Mouse (Mus musculus) CD4-positive, CD25-positive, alpha-beta regulatory T cell, adult 4 months (primary cell): ENCODE data around the gene Ssr1. TPM values are rescaled to one million over a fixed set of nuclear protein-coding genes. Genes with fewer than 3 reads are reported as not detected.

Experiments used
- ATAC-seq: one replicate; pipeline ENCODE4 v1.8.0; 2017
- polyA plus RNA-seq, 2 experiments: library from polyadenylated mRNA; unstranded; fragments of 100-300 nt; shearing (Covaris generic); gene quantifications; one replicate each; pipeline ENCODE4 v1.2.1; 2017

Gene Ssr1
- polyA plus RNA-seq, 2 experiments from 2014 or later = 103 to 115 TPM

DNA sequence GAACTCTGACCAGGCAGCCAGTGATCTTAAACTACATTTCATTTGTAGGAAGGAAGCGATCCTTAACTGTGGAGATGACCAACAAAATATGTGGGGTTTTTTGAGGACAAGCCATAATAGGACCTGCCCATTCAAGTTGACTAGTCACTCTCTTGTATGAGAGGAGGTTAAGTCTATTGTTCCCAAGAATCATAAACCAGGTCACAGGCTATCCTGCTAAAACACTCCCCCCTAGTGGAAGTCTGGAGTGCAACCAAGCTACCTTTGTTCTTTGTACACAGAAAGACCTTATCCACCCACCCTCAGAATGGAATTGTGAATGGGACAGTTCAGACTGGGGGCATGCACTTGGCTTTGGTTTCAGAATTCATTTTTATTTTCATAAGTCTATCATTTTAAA is 49.7 kb downstream of the Ssr1 start:
- ATAC-seq = peak; percentile 49

DNA sequence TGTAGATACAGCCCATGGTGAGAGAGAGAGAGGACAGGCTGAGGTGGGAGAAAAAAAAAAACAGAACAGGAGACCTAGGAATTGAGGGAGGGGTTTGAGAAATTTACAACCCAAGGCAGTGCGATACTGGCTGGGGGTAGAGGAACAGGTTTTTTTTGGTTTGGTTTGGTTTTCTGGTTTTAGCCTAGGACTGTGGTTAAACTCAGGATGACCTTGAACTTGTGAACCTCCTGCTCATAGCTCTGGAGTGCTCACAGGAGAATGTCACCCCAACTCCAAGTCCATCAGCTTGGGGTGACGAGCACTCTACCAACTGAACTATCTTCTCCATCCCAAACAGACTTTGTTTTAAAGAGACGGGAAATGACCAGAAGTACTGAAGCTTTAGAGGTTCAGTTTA is 50.6 kb downstream of the Ssr1 start:
- no peak for ATAC-seq

DNA sequence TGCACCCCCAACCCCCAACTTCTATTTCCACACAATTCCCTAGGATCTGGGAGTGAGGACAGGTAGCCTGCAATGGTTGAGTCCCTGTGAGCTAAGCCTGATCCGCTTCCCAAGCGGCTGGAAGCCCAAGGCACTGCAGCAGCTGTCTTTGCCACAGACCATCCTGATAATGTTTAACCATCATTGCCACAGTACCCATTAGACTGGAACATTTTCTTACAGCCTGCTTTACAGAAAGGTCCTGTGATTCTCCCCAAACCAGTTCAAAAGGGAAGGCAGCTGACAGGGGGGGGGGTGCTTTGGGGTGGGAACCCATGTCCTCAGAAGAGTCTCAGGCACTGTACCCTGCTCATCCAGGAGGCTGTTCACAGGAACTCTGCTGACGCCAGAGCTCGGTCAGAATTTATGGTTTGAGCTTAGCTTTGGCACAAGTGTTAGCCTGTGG is 51.1 kb downstream of the Ssr1 start:
- no peak for ATAC-seq

DNA sequence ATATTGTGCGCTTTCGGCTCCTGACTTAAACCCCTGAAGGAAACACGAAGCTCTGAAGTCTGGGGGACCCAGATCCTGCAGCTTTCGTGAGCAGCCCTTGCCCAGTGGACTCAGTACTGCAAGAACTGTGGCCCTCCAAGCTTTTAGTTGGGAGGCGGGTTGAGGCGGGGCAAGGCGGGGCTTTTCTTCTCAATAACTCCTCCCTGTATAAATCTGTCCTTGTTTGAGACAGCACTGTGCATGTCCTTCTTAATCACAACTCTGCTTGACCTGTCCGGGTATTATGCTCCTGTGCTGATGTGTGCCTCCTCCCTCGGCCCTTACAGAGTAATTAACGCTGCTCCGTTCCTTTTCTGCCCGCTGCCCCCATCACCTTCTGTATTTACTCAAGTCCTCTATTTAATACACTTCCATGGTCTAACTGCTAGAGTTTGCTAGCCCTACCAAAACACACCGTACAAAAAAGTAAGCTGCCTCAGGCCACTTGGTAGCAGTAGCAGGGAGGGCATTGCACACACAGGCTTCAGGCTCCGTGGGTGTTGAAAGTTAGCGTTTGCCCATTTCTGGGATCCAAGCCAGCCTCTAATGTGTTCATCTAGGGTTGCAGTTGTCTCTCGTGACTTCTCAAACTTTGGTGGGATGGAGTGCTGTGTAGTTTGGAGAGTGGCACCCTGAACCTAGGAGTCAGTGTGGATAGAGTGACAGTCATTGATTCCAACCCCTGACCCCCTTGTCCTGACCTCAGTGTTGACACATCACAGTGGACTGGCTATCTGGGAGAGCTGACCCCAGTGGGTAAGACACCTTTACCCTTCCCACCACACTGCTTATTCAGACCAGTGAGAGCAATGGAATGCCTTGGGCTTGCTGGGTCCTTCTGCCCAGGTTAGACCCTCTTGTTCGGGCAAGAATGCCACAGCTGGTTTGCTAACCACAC is 51.8 kb downstream of the Ssr1 start:
- no peak for ATAC-seq

DNA sequence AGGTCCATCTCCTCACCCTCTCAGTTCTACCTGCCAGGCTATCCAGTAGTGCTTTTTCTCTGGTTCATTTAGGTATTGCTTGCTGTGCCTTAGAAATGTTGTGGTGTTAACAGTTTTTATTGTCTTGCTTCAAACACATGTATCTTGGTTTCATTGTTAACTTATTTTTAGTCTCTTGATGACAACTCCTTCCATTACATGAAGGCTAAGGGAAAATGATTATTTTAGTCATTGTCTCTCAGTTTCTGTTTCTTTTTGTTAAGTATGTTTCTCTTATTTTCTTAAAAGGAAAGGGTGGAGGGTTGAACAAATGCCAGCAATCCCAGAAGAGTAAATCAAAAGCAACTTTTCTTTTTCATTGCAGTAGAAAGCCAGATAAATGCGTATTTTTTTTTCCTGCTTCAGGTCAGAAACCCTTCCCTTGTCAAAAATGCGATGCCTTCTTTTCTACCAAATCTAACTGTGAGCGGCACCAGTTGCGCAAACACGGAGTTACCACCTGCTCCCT is 52.8 kb downstream of the Ssr1 start:
- no peak for ATAC-seq

DNA sequence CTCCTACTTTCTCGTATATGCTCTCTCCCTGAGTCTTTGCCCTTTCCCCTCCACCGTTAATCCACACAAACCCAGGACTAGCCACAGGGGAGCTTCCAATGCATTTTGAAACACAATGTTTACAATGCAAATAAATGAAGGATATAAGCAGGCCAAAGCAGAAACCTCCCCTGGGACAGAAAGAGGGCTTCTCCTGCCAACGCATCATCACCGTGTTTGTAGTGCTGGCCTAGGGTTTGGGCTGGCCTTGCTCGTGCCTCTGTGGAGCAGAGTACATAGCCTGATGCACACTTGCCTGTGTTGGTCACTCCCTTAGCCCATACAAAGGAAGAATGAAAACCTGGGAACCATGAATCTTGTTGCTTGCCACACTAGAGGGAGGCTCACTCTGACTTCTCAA is 53.4 kb downstream of the Ssr1 start:
- no peak for ATAC-seq

DNA sequence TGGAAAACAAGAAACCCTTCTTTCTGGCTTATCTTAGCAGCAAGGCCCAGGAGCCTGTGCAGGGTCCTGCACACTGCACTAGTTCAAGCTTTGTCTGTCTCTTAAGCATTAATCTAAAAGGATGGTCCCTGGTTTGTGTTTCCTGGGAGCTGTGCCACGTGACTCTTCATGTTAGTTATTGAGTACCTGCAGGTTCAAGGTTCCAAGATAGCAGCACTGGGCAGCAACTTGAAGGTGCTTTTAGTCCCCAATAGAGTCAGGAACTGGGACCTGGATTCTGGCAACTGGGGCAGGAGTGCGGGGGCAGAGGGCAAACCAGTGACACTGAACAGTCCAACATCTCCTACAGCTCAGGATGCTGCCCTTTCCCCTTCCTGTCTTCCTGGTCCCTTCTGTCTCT is 53.9 kb downstream of the Ssr1 start:
- ATAC-seq = no peak

DNA sequence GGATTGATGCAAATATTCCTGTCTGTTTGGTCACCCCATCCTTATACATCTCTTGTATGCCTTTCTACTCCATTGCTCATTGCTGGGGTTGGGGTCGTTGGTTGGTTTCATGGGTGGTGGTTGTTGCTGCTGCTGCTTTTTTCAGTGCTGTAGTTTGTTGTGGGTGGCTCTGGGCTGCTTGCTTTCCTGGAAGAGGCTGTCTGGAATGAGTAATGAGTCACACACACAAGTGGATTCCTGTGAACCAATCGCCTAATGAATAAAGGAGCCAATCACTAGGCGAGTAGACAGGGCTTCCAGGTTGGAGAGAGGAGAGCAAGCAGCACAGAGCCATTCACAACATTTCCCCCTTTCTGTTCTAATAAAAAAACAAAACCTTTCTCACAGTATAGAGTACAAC is 57.7 kb downstream of the Ssr1 start:
- ATAC-seq = no peak

DNA sequence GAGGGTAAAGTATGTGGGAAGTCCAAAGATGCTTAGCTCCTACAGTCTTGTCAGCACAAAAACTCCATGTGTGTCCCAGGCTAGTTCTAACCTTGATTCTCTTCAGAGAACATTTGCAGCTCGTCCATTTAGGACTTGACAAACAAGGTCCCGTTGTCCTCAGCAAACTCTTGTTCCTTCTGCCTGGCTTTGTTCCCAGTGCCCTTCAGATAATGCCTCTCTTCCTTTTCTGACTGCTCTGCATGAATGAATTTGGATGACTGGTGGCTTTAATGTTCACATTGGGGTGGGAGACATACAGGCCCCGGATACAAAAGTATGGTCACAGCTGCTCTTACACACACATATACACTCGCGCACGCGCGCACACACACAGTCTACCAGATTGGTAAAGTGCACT is 59.1 kb downstream of the Ssr1 start:
- ATAC-seq = no peak

DNA sequence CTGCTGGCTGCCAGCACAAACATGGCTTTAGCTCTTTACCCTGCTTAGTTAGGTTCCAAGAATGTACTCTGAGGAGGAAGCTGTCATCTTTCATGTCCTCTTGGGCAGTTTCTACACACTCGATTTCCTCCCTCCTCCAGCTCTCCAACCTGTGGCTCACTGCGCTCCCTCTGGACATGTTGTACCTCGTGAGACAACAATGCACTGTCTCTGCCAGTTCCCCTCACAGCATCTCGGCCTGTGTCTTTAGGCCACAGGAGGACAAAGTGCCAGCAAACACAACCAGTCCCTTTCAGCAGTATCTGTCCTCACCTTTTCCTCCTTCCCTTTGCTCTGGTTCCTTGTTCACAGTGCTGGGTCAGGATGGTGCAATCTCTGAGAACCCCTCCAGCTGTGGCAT is 59.9 kb downstream of the Ssr1 start:
- no peak for ATAC-seq

DNA sequence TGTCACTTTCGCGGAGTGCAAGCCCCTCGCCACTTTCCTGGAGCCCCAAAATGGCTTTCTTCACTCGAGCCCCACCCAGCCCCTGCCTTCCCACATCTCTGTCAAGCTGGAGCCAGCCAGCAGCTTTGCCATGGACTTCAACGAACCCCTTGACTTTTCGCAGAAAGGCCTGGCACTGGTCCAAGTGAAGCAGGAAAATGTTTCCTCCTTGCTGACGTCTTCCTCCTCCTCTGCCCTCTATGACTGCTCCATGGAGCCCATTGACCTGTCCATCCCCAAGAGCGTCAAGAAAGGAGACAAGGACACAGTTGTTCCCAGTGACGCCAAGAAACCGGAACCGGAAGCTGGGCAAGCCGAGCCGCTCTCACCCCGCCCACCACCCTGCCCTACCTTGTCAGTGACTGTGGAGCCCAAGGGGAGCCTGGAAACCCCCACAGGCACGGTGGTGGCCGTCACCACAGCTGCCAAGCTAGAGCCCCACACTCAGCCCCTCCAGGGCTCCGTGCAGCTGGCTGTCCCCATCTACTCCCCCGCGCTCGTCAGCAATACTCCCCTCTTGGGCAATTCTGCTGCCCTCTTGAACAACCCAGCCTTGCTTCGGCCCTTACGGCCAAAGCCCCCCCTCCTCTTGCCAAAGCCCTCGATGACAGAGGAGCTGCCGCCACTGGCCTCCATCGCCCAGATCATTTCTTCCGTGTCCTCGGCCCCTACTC is 62.7 kb downstream of the Ssr1 start:
- ATAC-seq = no peak

DNA sequence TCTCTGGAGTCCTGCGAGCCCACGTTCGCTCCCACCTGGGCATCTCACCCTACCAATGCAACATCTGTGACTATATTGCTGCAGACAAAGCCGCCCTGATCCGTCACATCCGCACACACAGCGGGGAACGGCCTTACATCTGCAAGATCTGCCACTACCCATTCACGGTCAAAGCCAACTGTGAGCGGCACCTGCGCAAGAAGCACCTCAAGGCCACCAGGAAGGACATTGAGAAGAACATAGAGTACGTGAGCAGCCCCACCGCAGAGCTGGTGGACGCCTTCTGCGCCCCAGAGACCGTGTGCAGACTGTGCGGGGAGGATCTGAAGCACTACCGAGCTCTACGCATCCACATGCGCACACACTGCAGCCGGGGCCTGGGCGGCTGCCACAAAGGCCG is 63.4 kb downstream of the Ssr1 start:
- no peak for ATAC-seq

DNA sequence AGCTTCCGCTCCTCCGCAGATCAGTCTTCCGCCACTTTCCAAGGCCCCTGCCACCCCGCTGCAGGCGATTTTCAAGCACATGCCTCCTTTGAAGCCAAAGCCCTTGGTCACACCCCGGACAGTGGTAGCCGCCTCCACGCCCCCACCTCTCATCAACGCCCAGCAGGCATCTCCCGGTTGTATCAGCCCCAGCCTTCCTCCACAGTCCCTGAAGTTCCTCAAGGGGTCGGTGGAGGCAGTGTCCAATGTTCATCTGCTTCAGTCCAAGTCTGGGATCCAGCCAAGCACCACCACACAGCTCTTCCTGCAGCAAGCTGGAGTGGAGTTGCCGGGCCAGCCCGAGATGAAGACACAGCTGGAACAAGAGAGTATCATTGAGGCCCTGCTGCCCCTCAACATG is 63.9 kb downstream of the Ssr1 start:
- no peak for ATAC-seq

DNA sequence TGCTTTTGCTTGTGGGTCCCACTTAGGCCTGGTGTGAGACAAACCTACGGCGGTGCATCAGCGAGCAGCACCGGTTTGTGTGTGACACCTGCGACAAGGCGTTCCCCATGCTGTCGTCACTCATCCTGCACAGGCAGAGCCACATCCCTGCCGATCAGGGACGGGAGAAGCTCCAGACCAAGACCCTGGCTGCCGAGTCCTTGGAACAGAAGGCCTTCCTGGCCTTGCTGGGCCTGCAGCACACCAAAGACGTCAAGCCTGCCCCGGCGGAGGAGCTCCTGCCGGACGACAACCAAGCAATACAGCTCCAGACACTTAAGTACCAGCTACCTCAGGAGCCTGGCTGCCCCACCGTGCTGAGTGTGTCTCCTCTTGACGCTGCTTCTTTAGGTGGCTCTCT is 64.5 kb downstream of the Ssr1 start:
- ATAC-seq = no peak

DNA sequence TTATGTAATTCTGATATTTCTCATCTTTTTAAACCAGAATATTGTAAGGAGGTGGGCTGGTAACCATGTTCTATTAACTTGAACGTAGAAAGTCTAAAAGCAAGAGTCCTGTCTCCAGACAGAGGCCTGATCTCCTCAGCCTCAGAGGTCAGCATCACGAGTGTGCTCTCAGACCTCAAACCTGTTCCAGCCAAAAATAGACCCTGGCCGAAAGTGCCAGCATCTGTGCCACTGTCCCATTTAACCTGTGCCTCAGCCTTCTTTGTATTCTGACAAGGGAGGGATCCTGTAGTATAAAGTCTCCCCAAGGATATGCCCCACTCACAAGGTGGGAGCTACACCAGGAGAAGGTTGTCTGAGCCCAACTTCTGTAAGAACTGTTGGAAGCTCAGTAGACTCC is 67.6 kb downstream of the Ssr1 start:
- ATAC-seq = no peak

DNA sequence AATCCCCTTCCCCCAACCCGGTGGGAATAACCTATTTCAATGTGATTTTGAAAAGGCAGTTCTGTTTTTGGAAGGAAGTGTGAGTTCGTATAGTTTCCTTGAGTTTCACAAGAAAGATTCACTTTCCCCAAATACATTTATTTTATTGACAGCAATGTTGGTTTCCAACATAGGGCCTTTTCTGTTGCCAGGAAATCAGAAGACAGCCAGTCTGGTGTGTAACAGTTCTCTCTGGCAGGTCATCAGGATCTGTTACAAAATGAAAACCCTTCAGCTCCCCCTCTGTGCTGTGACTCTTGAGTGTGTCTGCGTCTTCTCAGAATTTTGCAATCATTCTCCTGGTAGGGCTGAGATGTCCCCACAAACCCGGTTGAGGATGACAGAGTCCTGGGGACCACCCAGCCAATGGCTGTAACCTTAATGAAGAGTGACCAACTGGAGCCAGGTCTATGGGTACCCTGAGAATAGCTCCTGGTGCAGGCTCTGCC is 69.5 kb downstream of the Ssr1 start:
- no peak for ATAC-seq

DNA sequence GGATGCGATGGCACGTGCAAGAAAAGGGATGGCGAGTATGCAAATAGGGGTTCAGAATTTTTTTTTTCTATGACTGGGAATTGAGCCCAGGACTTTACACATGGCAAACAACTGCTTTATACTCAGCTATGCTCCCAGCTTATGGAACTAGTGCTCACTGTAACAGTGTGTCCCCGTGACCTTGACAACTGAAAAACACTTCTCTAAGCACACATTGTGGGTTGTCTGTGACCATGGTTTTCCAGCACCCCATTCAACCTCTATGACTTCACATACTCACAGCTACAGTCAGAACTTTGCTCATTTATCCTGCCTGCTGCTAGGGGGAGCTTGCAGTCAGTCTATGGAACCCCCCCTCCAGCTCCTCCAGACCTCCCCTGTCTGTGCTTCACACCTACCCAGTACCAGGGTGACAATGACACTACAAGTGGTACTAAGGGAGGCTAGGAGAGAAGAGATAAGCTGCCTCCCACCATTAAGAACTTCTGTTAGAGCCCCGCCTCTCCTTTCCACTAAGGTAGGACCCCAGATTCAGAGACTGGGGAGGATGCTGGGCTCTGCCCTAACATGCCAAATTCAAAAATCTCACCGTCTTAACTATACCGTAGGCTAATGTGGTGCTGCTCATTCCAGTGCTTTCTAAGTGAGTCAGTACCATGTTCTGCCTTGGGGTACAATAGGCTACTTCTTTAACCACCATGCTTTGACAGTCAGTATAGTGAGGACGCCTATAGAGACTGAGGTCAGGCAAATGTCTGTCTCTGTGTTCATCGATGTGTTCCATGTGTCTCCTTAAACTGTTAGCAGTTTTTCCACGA is 70.2 kb downstream of the Ssr1 start:
- ATAC-seq = no peak

DNA sequence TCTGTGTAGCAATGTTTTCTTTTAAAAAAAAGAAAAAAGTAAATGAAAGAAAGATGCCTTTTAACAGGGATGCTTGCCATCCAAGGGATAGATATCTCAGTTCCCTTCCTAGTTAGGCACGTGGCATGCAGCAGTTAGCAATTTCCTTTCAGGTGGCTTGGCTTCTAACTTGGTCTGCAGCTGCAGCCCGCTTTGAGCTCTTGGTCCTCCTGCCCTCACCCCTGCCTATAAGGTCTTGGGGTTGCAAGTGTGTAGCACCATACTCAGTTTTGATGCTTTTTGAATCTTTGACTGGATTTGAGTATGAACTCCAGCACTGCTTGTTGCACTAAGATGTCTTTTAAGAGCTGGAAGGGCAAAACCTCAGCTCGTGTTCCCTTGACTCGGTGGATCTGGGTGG is 70.9 kb downstream of the Ssr1 start:
- no peak for ATAC-seq

DNA sequence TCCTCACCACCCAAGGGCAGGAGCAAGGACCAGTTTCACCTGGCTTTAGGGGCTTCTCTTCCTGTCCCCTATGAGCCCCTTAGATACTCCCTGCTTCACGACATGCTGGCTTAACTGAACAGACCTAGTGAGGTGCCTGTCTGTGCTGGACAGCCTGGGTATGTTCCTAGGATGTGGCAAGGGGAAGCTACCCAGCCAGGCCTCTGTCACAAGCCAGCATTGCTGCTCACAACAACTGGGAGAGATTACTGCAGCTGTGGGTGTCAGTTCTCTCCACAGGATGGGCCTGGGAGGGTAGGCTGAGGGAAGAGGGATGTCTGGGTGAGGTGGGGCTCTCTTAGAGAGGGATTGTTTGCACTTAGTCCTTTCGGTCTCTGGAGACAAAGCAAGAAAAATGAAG is 73.3 kb downstream of the Ssr1 start:
- ATAC-seq = no peak

DNA sequence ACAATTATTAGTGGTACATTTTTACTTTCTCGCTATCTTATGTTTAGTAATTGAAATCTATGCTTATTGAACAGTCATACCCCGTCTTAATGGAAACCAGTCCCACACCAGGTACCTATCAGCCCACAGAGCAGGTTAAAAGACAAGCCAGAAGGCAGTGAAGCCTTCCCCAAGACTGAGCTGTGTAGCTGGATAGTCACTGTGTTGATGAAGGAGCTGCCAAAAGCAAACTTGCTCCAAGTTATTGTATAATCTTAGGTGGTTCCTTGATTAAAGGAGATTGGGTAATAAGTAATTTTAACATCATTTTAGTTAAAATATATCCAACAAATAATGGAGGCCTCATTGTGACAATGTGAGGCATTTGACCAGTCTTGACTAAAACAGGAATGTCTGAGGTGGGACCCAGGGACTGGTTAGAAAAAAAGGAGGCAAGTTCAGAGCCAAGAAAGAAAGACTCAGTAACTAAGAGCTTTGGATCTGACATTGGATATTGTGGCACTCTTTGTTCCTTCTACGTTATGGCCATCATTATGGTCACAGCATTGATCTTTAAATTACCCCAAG is 74.2 kb downstream of the Ssr1 start:
- no peak for ATAC-seq

DNA sequence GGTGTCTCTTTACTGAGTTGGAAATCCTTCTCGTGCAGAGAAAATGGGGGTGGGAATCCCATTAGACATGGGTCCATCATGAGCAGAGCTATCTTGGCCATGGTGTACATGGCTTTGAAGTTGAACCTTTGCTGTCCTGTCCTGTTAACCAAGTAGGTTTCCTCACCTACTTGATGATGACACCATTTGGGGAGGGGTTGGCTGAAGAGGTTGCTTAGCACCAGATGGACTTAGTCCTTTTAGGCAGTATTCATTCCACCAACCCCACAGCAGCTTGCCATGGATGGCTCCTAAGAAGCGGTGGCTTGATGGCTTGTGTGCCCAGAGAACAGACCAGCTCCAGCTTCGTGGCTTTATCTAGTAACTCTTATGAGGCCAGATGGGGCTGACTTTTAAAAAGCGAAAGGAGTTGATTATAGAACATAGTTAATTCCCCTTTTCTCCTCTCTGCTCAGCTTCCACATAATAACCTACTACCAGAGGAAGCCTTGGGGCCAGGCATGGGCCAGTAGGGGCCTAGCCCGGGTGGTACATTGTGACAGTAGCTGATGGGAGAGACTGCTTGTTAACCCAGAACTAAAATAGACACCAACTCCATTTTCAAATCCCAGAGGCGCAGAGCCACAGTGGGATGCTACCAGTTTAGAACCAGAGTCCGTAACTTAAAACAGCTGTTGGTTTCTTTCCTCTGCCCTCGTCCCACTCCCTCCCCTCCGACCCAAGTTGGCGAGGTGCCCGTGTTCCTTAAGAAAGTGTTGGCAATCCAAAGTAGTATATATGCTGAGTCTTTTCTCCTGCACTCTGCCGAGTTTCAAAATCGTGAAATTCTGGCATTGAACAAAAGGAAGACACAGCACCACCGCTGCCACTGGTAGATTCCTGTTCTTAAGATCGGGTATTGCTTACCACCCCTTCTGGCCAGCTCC is 75.4 kb downstream of the Ssr1 start:
- ATAC-seq = no peak
